Mouse (Mus musculus): ENCODE data around the gene Tcfl5.

- TF ChIP-seq POLR2A (IDR thresholded peaks at IDR 0.05; ENCODE audit: insufficient read depth, low read depth, low read length) (no peak), CTCF (IDR thresholded peaks at IDR 0.05; ENCODE audit: insufficient read depth, low read depth, low read length) (no peak)
These were observed 19.5 kb upstream of the Tcfl5 start for GRCm38 (mm10) chr2:180662008-180662407.

Data from olfactory bulb, adult 2 months (tissue).